Mouse (Mus musculus): ENCODE results near the gene Zfp740. TPM values are rescaled to one million over a fixed set of nuclear protein-coding genes. Genes with fewer than 3 reads are reported as not detected.

Zfp740 gene
- total RNA-seq, 2 experiments from 2014 or later: 26.8 to 29.6 TPM

- no peak for DNase-seq
- H3K4me3 ChIP-seq: peak overlapping the region; percentile 76
- TF ChIP-seq CTCF (IDR thresholded peaks at IDR 0.05): no peak
- intact Hi-C loops (cut with DNase I): no loop called here
- peak overlapping the region; percentile 99 for H3K27ac ChIP-seq
Measured at GRCm38 (mm10) chr15:102248131-102248811, 45.2 kb downstream of the Zfp740 start.

- no peak for TF ChIP-seq CTCF (IDR thresholded peaks at IDR 0.05)
- DNase-seq: no peak
- intact Hi-C loops (cut with DNase I): no loop called here
- Histone ChIP-seq H3K4me3 (peak overlapping the region; percentile 76), H3K27ac (peak overlapping the region; percentile 99)
Measured at GRCm38 (mm10) chr15:102248812-102249191, 45.8 kb downstream of the Zfp740 start.

GRCm38 (mm10) chr15:102249251-102249691 lies 46.2 kb downstream of the Zfp740 start:
- intact Hi-C loops (cut with DNase I): no loop called here
- DNase-seq: peak; percentile 60

GRCm38 (mm10) chr15:102249967-102250366 lies 46.9 kb downstream of the Zfp740 start:
- intact Hi-C loops (cut with DNase I): no loop called here
- Histone ChIP-seq H3K4me3 (no peak overlapping the region), H3K27ac (peak overlapping the region; percentile 99)
- TF ChIP-seq CTCF (IDR thresholded peaks at IDR 0.05): no peak
- DNase-seq: no peak

More at GRCm38 (mm10) chr15:102249251-102249691, 46.2 kb downstream of the Zfp740 start:
- no peak for TF ChIP-seq CTCF (IDR thresholded peaks at IDR 0.05)
- Histone ChIP-seq H3K4me3 (peak overlapping the region; percentile 57), H3K27ac (peak overlapping the region; percentile 99)

GRCm38 (mm10) chr15:102250521-102250920 lies 47.5 kb downstream of the Zfp740 start:
- H3K4me3 ChIP-seq: no peak overlapping the region
- intact Hi-C loops (cut with DNase I): no loop called here
- no peak for TF ChIP-seq CTCF (IDR thresholded peaks at IDR 0.05)
- no peak overlapping the region for H3K27ac ChIP-seq
- no peak for DNase-seq

GRCm38 (mm10) chr15:102255547-102256255 lies 52.7 kb downstream of the Zfp740 start:
- intact Hi-C loops (cut with DNase I): no loop called here
- Histone ChIP-seq H3K27ac (peak overlapping the region; percentile 88), H3K4me3 (peak overlapping the region; percentile 72)
- no peak for TF ChIP-seq CTCF (IDR thresholded peaks at IDR 0.05)
- no peak for DNase-seq

- no peak for DNase-seq
- peak overlapping the region; percentile 72 for H3K4me3 ChIP-seq
- no peak for TF ChIP-seq CTCF (IDR thresholded peaks at IDR 0.05)
- H3K27ac ChIP-seq: peak overlapping the region; percentile 88
- intact Hi-C loops (cut with DNase I): no loop called here
Measured at GRCm38 (mm10) chr15:102256431-102257201, 53.6 kb downstream of the Zfp740 start.

GRCm38 (mm10) chr15:102257202-102258075 lies 54.4 kb downstream of the Zfp740 start, which contains the start of gene Rarg:
Gene Rarg (minus strand): TSS chr15:102257517.
- peak within 1 kb of the TSS; percentile 88 for H3K27ac ChIP-seq
- intact Hi-C loops (cut with DNase I): no loop called here
- TF ChIP-seq CTCF (IDR thresholded peaks at IDR 0.05): no peak
- peak within 1 kb of the TSS; percentile 72 for H3K4me3 ChIP-seq
- DNase-seq: peak; percentile 77

GRCm38 (mm10) chr15:102258076-102258470 lies 55.0 kb downstream of the Zfp740 start:
- H3K4me3 ChIP-seq: peak overlapping the region; percentile 72
- no peak for TF ChIP-seq CTCF (IDR thresholded peaks at IDR 0.05)
- intact Hi-C loops (cut with DNase I): no loop called here
- DNase-seq: peak; percentile 78
- peak overlapping the region; percentile 88 for H3K27ac ChIP-seq

- peak overlapping the region; percentile 88 for H3K27ac ChIP-seq
- DNase-seq: peak; percentile 34
- peak overlapping the region; percentile 72 for H3K4me3 ChIP-seq
- intact Hi-C loops (cut with DNase I): no loop called here
- TF ChIP-seq CTCF (IDR thresholded peaks at IDR 0.05): no peak
Measured at GRCm38 (mm10) chr15:102258581-102259253, 55.7 kb downstream of the Zfp740 start.

GRCm38 (mm10) chr15:102262582-102262981 lies 59.5 kb downstream of the Zfp740 start:
- Histone ChIP-seq H3K4me3 (no peak overlapping the region), H3K27ac (no peak overlapping the region)
- TF ChIP-seq CTCF (IDR thresholded peaks at IDR 0.05): no peak
- intact Hi-C loops (cut with DNase I): no loop called here
- no peak for DNase-seq

Data from gastrocnemius, adult 2 months (tissue).